Mouse (Mus musculus) heart, adult 2 months (tissue): Measurements from ENCODE around the gene Zbtb22. TPM values are rescaled to one million over a fixed set of nuclear protein-coding genes. Genes with fewer than 3 reads are reported as not detected.

ENCODE experiments used
- DNase-seq, 2 experiments: peaks; one replicate each; pipeline ENCODE4 v3.0.0; 2021
- H3K27ac ChIP-seq: fragments of 200-600 bp; 2 replicates; pipeline ENCODE4 v1.8.1; 2022
- H3K27me3 ChIP-seq: fragments of 200-500 bp; 2 replicates; pipeline ENCODE4 v1.6.1; 2012; ENCODE audit warnings: mild to moderate bottlenecking, low read length, inconsistent platforms, mixed read lengths; ENCODE audit not compliant: control insufficient read depth, insufficient read depth
- H3K36me3 ChIP-seq: fragments of 200-500 bp; 2 replicates; pipeline ENCODE4 v1.6.1; 2012; ENCODE audit warnings: low read length, inconsistent platforms; ENCODE audit not compliant: control insufficient read depth, insufficient read depth
- H3K4me1 ChIP-seq: fragments of 200-500 bp; 2 replicates; pipeline ENCODE4 v1.6.1; 2011; ENCODE audit warnings: low read length; ENCODE audit not compliant: control insufficient read depth, insufficient read depth
- H3K4me3 ChIP-seq: fragments of 200-600 bp; 2 replicates; pipeline ENCODE4 v1.8.1; 2022
- H3K79me2 ChIP-seq: fragments of 200-500 bp; replicated peaks from 2 replicates; pipeline ENCODE4 v1.6.1; 2012; ENCODE audit warnings: mild to moderate bottlenecking, inconsistent platforms, low read length, moderate library complexity, mixed read lengths; ENCODE audit not compliant: control insufficient read depth, insufficient read depth
- H3K9ac ChIP-seq: fragments of 200-500 bp; 2 replicates; pipeline ENCODE4 v1.6.1; 2012; ENCODE audit warnings: low read depth, mild to moderate bottlenecking, control low read depth, inconsistent platforms, low read length, mixed read lengths
- CTCF ChIP-seq: fragments of 200-600 bp; IDR thresholded peaks from 2 replicates; pipeline ENCODE4 v1.8.1; 2022; ENCODE audit warnings: antibody characterized with exemption, mild to moderate bottlenecking, moderate library complexity
- EP300 ChIP-seq: fragments of 200-500 bp; IDR thresholded peaks from 2 replicates; pipeline ENCODE4 v1.6.1; 2011; ENCODE audit warnings: low read depth, low read length, control low read depth; ENCODE audit not compliant: insufficient read depth
- POLR2A ChIP-seq: fragments of 200-500 bp; IDR thresholded peaks from 2 replicates; pipeline ENCODE4 v1.6.1; 2011; ENCODE audit warnings: mild to moderate bottlenecking, low read depth, low read length, control low read depth; ENCODE audit not compliant: insufficient read depth
- WGBS: fragments of 180-500 bp; shearing (Covaris S2); methylation state at CpG from one replicate; pipeline ENCODE4 v1.1.7; 2018; 5-methylcytosine and 5-hydroxymethylcytosine counted together
- intact Hi-C: fragments of 180-260 bp; cut with DNase I; formaldehyde crosslinking; loops from one replicate; pipeline ENCODE4 v1.15.1; 2025
- microRNA-seq, 2 experiments: library from miRNA; unstranded; fragments of <30 nt; microRNA quantifications; one replicate each; pipeline ENCODE4 v1.2.0; 2021
- polyA plus RNA-seq: library from polyadenylated mRNA; depleted of rRNA; stranded (reverse); fragments of >200 nt; gene quantifications from 2 replicates; pipeline ENCODE4 v1.2.3, GENCODE M21; 2012; rRNA removed
- total RNA-seq, 2 experiments: library from RNA; stranded (reverse); gene quantifications; 2 replicates each; pipeline ENCODE4 v1.2.3; 2021

Gene Zbtb22
- total and polyA plus RNA-seq, 3 experiments: 13.7 to 24.6 (median 18.8) TPM

GRCm38 (mm10) chr17:33965082-33965845 lies 49.6 kb downstream of the Zbtb22 start:
- no peak for TF ChIP-seq POLR2A
- TF ChIP-seq EP300: no peak
- no peak for TF ChIP-seq CTCF
- Histone ChIP-seq H3K9ac (no peak overlapping the region), H3K36me3 (no peaks in the 10 kb centered on the region), H3K4me3 (no peak overlapping the region), H3K27me3 (no peaks in the 10 kb centered on the region), H3K79me2 (0 out of 2 replicates have a peak, but pooled peaks cover 1% of the 10 kb centered on the region), H3K27ac (no peak overlapping the region), H3K4me1 (no peaks in the 10 kb centered on the region)
- no peak for DNase-seq
- intact Hi-C loops: loop anchor here (1.0 kb wide), 1 partner anchor 1337 kb away; no protein-coding TSS in a partner anchor
- WGBS: 85% methylated on average over 17 of the region's 17 CpGs

- intact Hi-C loops: loop anchor here (1.0 kb wide), 1 partner anchor 1336 kb away; no protein-coding TSS in a partner anchor
- no peaks in the 10 kb centered on the region for H3K27me3 ChIP-seq
- no peak overlapping the region for H3K4me3 ChIP-seq
- 88% methylated on average over 16 of the region's 16 CpGs for WGBS
- DNase-seq: no peak
- no peaks in the 10 kb centered on the region for H3K4me1 ChIP-seq
- TF ChIP-seq EP300 (no peak), POLR2A (no peak), CTCF (no peak)
- H3K9ac ChIP-seq: no peak overlapping the region
- 0 out of 2 replicates have a peak, but pooled peaks cover 1% of the 10 kb centered on the region for H3K79me2 ChIP-seq
- no peak overlapping the region for H3K27ac ChIP-seq
- H3K36me3 ChIP-seq: no peaks in the 10 kb centered on the region
Measured at GRCm38 (mm10) chr17:33965846-33966550, 50.3 kb downstream of the Zbtb22 start.

- H3K9ac ChIP-seq: no peak overlapping the region
- peak; percentile 76 to 85 for DNase-seq
- no peaks in the 10 kb centered on the region for H3K4me1 ChIP-seq
- TF ChIP-seq EP300 (peak; percentile 89), CTCF (peak; percentile 75), POLR2A (no peak)
- 0 out of 2 replicates have a peak, but pooled peaks cover under 1% of the 10 kb centered on the region for H3K79me2 ChIP-seq
- H3K36me3 ChIP-seq: no peaks in the 10 kb centered on the region
- intact Hi-C loops: loop anchor here (1.0 kb wide), 1 partner anchor 14 kb away; no protein-coding TSS in a partner anchor
- no peak overlapping the region for H3K4me3 ChIP-seq
- 3% methylated on average over 9 of the region's 9 CpGs for WGBS
- H3K27me3 ChIP-seq: no peaks in the 10 kb centered on the region
- H3K27ac ChIP-seq: no peak overlapping the region
Measured at GRCm38 (mm10) chr17:33968489-33968888, 52.8 kb downstream of the Zbtb22 start.

Small RNA genes lying within 50 kb of the gene (microRNA-seq; reads per million reads assigned to microRNA genes)
- gene Gm27740: 0 reads per million in 2 experiments

Other genes starting within 250 kb of the Zbtb22 start
- 10 to 100 TPM; 87.9 to 89.9 TPM for gene Hnrnpm, start 229.0 kb upstream of the Zbtb22 start, total RNA-seq
- gene Hnrnpm, start 229.0 kb upstream of the Zbtb22 start, polyA plus RNA-seq: 36.2 and 51.2 TPM in 2 replicates
- gene March2, start 197.2 kb upstream of the Zbtb22 start, total RNA-seq: 100 to 1,000 TPM; 136 to 182 TPM
- 146 and 147 TPM in 2 replicates for gene March2, start 197.2 kb upstream of the Zbtb22 start, polyA plus RNA-seq
- 100 to 1,000 TPM; 238 to 272 TPM for gene Rab11b, start 155.4 kb upstream of the Zbtb22 start, total RNA-seq
- gene Rab11b, start 155.4 kb upstream of the Zbtb22 start, polyA plus RNA-seq: 388 and 477 TPM in 2 replicates
- 1 to 10 TPM; 4.7 to 7.2 TPM for gene Angptl4, start 134.1 kb upstream of the Zbtb22 start, total RNA-seq
- gene Angptl4, start 134.1 kb upstream of the Zbtb22 start, polyA plus RNA-seq: 13.2 and 18.9 TPM in 2 replicates
- 10 to 100 TPM; 54.6 to 61.0 TPM for gene Kank3, start 105.4 kb upstream of the Zbtb22 start, total RNA-seq
- 139 and 168 TPM in 2 replicates for gene Kank3, start 105.4 kb upstream of the Zbtb22 start, polyA plus RNA-seq
- gene Rps28, start 91.3 kb upstream of the Zbtb22 start, total RNA-seq: 100 to 1,000 TPM; 683 to 757 TPM
- 329 and 480 TPM in 2 replicates for gene Rps28, start 91.3 kb upstream of the Zbtb22 start, polyA plus RNA-seq
- 100 to 1,000 TPM; 609 to 707 TPM for gene Ndufa7, start 91.3 kb upstream of the Zbtb22 start, total RNA-seq
- gene Ndufa7, start 91.3 kb upstream of the Zbtb22 start, polyA plus RNA-seq: 755 and 759 TPM in 2 replicates
- 10 to 100 TPM; 27.8 to 34.3 TPM for gene Cd320, start 72.8 kb upstream of the Zbtb22 start, total RNA-seq
- 36.1 and 46.9 TPM in 2 replicates for gene Cd320, start 72.8 kb upstream of the Zbtb22 start, polyA plus RNA-seq
- not detected for gene Gm7029, start 42.1 kb upstream of the Zbtb22 start, total RNA-seq
- not detected in 2 replicates for gene Gm7029, start 42.1 kb upstream of the Zbtb22 start, polyA plus RNA-seq
- gene Kifc1, start 25.2 kb upstream of the Zbtb22 start, total RNA-seq: under 1 TPM; 0.57 to 0.66 TPM
- 0.59 and 0.94 TPM in 2 replicates for gene Kifc1, start 25.2 kb upstream of the Zbtb22 start, polyA plus RNA-seq
- gene Platr17, start 10.8 kb upstream of the Zbtb22 start, total RNA-seq: not detected
- not detected in 2 replicates for gene Platr17, start 10.8 kb upstream of the Zbtb22 start, polyA plus RNA-seq
- gene Daxx, start 6.5 kb upstream of the Zbtb22 start, total RNA-seq: 10 to 100 TPM; 11.5 to 16.4 TPM
- 18.5 and 20.5 TPM in 2 replicates for gene Daxx, start 6.5 kb upstream of the Zbtb22 start, polyA plus RNA-seq
- 100 to 1,000 TPM in 1 of 2 experiments, 10 to 100 TPM in 1; 98.9 to 124 TPM for gene Tapbp, start within 50 bp of the Zbtb22 start, total RNA-seq
- 62.5 and 75.7 TPM in 2 replicates for gene Tapbp, start within 50 bp of the Zbtb22 start, polyA plus RNA-seq
- 10 to 100 TPM; 33.2 to 36.0 TPM for gene Rgl2, start 13.6 kb downstream of the Zbtb22 start, total RNA-seq
- 89.1 and 101 TPM in 2 replicates for gene Rgl2, start 13.6 kb downstream of the Zbtb22 start, polyA plus RNA-seq
- gene Pfdn6, start 24.4 kb downstream of the Zbtb22 start, total RNA-seq: 10 to 100 TPM; 77.7 to 81.0 TPM
- 28.0 and 29.6 TPM in 2 replicates for gene Pfdn6, start 24.4 kb downstream of the Zbtb22 start, polyA plus RNA-seq
- gene Wdr46, start 24.8 kb downstream of the Zbtb22 start, total RNA-seq: 10 to 100 TPM in 1 of 2 experiments, 1 to 10 TPM in 1; 8.8 to 10.0 TPM
- gene Wdr46, start 24.8 kb downstream of the Zbtb22 start, polyA plus RNA-seq: 8.7 and 9.1 TPM in 2 replicates
- 1 to 10 TPM; 1.8 to 1.9 TPM for gene B3galt4, start 35.6 kb downstream of the Zbtb22 start, total RNA-seq
- gene B3galt4, start 35.6 kb downstream of the Zbtb22 start, polyA plus RNA-seq: 2.4 and 3.4 TPM in 2 replicates
- 10 to 100 TPM; 38.1 to 39.1 TPM for gene Vps52, start 39.9 kb downstream of the Zbtb22 start, total RNA-seq
- 47.8 and 56.4 TPM in 2 replicates for gene Vps52, start 39.9 kb downstream of the Zbtb22 start, polyA plus RNA-seq
- 100 to 1,000 TPM; 364 to 420 TPM for gene Rps18, start 40.1 kb downstream of the Zbtb22 start, total RNA-seq
- gene Rps18, start 40.1 kb downstream of the Zbtb22 start, polyA plus RNA-seq: 180 and 194 TPM in 2 replicates
- gene H2-K1, start 84.4 kb downstream of the Zbtb22 start, total RNA-seq: 100 to 1,000 TPM; 103 to 117 TPM
- 655 and 1,075 TPM in 2 replicates for gene H2-K1, start 84.4 kb downstream of the Zbtb22 start, polyA plus RNA-seq
- 10 to 100 TPM; 13.0 to 13.1 TPM for gene Ring1, start 108.8 kb downstream of the Zbtb22 start, total RNA-seq
- 18.6 and 20.8 TPM in 2 replicates for gene Ring1, start 108.8 kb downstream of the Zbtb22 start, polyA plus RNA-seq
- gene H2-Ke6, start 112.2 kb downstream of the Zbtb22 start, total RNA-seq: 100 to 1,000 TPM; 112 to 138 TPM
- gene H2-Ke6, start 112.2 kb downstream of the Zbtb22 start, polyA plus RNA-seq: 87.0 and 91.6 TPM in 2 replicates
- gene Slc39a7, start 115.8 kb downstream of the Zbtb22 start, total RNA-seq: 10 to 100 TPM; 76.0 to 79.8 TPM
- 64.0 and 72.5 TPM in 2 replicates for gene Slc39a7, start 115.8 kb downstream of the Zbtb22 start, polyA plus RNA-seq
- gene Rxrb, start 115.9 kb downstream of the Zbtb22 start, total RNA-seq: 10 to 100 TPM; 39.1 to 42.4 TPM
- 38.8 and 41.3 TPM in 2 replicates for gene Rxrb, start 115.9 kb downstream of the Zbtb22 start, polyA plus RNA-seq
- 1 to 10 TPM in 1 of 2 experiments, under 1 TPM in 1; 0.89 to 1.8 TPM for gene Col11a2, start 123.5 kb downstream of the Zbtb22 start, total RNA-seq
- 0.98 and 1.7 TPM in 2 replicates for gene Col11a2, start 123.5 kb downstream of the Zbtb22 start, polyA plus RNA-seq
- under 1 TPM; 0.20 to 0.29 TPM for gene H2-Oa, start 176.4 kb downstream of the Zbtb22 start, total RNA-seq
- 0.79 and 3.2 TPM in 2 replicates for gene H2-Oa, start 176.4 kb downstream of the Zbtb22 start, polyA plus RNA-seq
- gene H2-DMa, start 203.6 kb downstream of the Zbtb22 start, total RNA-seq: 1 to 10 TPM; 4.0 to 7.5 TPM
- 12.2 and 21.3 TPM in 2 replicates for gene H2-DMa, start 203.6 kb downstream of the Zbtb22 start, polyA plus RNA-seq
- gene Brd2, start 206.7 kb downstream of the Zbtb22 start, total RNA-seq: 10 to 100 TPM; 67.6 to 71.1 TPM
- gene Brd2, start 206.7 kb downstream of the Zbtb22 start, polyA plus RNA-seq: 78.9 and 118 TPM in 2 replicates
- gene H2-DMb2, start 227.4 kb downstream of the Zbtb22 start, total RNA-seq: 1 to 10 TPM; 2.1 to 2.3 TPM
- 2.3 and 7.6 TPM in 2 replicates for gene H2-DMb2, start 227.4 kb downstream of the Zbtb22 start, polyA plus RNA-seq
- gene H2-DMb1, start 237.2 kb downstream of the Zbtb22 start, total RNA-seq: 1 to 10 TPM; 1.6 to 2.2 TPM
- 8.9 and 19.1 TPM in 2 replicates for gene H2-DMb1, start 237.2 kb downstream of the Zbtb22 start, polyA plus RNA-seq